Mouse (Mus musculus): ENCODE measurements around the gene Apln. TPM values are rescaled to one million over a fixed set of nuclear protein-coding genes. Genes with fewer than 3 reads are reported as not detected.
A peak's percentile ranks its signal among the peaks of the same experiment; 100 is the strongest.

The Apln gene
- total RNA-seq (2022), result 10 to 100 TPM; 13.1 to 23.6 (median 17.0) TPM

DNA sequence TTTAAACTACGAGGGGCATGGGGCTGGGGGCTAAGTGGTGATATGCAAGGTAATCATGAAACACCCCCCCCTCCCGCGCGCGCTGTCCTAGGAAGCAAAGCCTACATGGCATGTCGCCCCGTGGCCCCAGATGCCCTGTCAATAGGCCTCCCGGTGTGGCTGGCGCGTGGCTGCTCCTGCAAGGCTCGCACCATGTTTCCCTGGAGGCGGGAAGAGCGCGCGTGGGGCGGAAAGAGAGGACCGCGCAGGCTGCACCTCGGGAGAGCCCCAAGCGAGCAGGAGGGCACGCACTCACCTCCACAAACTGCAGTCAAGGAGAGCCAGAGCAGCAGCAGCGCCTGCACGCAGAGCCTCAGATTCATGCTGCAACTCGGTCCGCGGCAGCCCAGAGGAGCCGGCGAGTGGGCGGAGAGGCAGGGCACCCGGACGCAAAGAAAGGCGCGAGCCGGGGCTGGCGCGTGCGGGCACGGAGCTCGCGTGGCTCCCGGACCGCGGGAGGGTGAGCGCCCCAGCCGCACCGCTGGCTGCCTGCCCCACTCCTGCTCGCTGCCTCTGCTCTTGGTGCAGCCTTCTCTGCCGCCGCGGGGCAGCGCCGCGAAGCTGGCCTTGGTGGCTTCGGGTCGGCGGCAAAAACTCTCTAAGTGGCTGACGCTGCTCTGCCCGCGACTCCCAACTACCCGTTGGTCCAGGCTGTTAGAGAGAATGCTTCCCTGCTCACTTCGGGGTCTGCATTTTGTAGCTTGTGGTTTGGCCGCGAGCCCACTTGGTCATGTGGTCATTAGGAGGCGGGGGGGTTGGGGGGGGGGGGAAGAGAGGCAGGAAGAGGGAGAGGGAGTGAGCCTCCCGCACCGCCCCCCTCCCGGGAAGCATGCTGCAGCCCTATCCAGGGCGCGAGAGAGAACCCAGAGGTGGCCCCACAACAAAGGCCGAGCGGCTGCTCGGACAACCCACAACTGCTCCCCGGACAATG is at the start of gene Apln:
Gene Apln, minus strand, starts transcription at position 710 of the 970 bp plus-strand sequence.
- DNase-seq (ENCODE audit: low spot score in 2 of 2), result peak; percentile 6 to 22

GRCm38 (mm10) chrX:48082364-48082763 is 47.7 kb upstream of the Apln start:
- DNase-seq (ENCODE audit: low spot score in 2 of 2), result no peak

DNA sequence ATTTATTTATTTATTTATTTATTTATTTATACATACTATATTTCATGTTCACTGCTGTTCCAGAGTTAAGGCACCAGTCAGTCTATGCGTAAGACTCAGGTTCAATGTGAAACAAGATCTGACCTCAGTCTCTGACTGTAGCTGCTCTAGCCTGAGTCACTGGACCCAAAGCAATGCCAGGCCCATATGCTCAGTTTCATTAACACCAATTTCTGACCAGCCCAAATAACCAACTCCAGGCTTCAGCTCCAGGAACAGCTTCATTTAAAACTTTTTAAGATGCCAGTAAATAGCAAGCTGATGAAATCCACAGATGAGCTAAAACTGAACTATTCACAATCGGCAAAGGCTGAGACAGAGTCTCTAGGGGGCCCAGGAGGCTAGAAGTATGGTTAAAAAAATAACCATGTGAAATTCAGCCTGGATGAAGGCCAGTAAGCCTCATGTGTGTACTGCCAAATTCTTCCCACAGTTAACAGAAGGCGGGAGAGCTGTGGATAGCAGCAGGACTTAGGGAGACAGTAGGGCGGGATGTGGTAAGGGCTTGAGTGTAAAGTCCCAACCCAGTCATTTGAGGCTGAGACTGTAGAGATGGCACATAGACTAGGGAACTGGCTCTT is 42.3 kb upstream of the Apln start:
- no peak for DNase-seq (ENCODE audit: low spot score in 2 of 2)

DNA sequence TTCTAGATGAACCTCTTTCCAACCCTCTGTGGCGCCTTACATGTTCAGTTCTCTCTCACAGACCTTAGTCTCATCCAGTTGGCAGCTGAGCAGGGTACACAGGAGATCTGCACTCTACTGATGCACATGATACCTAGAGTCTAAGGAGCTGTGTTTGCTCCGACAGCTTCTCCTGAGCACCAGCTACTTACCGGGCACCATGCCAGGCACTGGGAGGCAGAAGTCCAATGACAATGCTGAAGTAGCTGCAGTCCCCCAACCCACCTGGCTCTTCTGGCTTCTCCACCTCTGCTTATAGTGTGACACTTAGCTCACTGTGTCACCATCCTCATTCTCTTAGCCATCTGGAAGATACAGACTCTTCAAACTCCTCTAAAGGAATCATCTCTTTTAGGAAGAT is 40.0 kb upstream of the Apln start:
- peak in 1 of 2 experiments; percentile 16 for DNase-seq (ENCODE audit: low spot score in 2 of 2)

DNA sequence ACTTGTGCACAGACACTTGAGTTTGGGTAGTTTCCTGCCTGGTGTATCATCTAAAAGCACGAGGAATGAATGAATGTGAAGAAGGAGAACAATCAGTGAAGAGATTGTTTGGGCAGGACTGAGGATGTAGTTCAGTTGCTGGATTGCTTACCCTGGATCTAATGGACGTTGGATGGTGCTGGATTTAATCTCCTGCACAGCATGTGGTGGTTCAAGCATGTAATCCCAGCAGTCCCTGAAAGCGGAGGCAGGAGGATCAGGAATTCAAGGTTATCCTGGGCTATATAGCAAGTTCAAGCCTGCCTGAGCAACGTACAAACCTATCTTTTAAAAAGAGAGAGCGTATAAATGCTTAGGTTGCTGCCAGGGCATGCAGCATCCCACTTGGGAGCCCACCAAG is 37.7 kb upstream of the Apln start:
- no peak for DNase-seq (ENCODE audit: low spot score in 2 of 2)

DNA sequence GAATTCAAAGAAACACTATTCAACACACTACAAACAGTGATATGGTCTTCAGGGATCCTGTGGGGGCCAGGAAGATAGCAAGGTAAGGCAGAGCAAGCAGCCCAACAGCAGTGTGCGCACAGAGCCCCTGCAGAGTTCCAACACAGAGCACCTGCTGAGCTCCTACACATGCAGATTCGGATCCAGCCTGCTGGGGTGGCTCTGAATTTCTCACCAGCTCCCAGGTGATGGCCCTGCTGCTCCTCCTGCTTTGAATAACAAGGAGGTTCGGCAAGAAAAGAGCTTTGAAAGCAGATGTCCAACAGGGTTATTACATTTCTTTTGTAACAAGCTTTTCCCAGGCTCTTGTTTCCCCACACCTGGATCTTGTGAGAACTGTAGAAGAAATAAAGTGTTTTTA is 37.3 kb upstream of the Apln start:
- no peak for DNase-seq (ENCODE audit: low spot score in 2 of 2)

- no peak for DNase-seq (ENCODE audit: low spot score in 2 of 2)
Observed at GRCm38 (mm10) chrX:48066891-48067290, 32.2 kb upstream of the Apln start.

DNA sequence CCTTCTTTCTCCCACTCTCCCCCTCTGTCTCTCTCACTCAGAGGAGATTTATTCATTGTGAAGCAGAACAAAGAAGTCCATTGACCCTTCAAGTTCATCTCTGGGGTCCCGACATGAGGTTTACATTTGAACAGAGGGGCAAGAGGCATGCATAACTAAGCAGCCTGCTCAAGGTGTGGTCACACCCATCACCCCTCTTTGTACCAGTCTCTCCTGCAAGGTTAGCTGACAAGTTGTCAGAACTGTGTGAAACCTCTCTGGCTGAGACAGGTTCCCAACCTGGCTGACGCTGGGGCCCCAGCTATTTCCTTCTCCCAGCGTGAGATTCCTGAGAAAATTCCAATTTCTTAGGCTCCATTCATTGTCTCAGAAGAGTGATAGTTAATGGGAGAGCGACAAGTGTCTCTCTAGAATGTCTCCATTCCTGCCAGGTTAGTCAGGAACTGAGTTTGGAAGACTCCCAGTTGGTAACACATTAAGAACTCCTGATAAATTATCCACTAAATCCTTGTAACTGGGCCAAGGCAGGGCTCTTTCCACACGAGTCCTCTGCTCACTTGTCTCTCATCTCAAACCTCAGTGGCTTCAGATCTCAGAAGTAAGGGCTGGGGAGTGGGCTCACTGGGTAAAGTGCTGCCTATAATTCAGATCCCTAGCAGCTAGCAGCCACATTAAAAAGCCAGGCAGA is 29.7 kb upstream of the Apln start:
- DNase-seq (ENCODE audit: low spot score in 2 of 2), result no peak

GRCm38 (mm10) chrX:48062481-48062880 is 27.8 kb upstream of the Apln start:
- DNase-seq (ENCODE audit: low spot score in 2 of 2), result no peak

GRCm38 (mm10) chrX:48054186-48055015 is 19.7 kb upstream of the Apln start:
- peak; percentile 10 to 20 for DNase-seq (ENCODE audit: low spot score in 2 of 2)

DNA sequence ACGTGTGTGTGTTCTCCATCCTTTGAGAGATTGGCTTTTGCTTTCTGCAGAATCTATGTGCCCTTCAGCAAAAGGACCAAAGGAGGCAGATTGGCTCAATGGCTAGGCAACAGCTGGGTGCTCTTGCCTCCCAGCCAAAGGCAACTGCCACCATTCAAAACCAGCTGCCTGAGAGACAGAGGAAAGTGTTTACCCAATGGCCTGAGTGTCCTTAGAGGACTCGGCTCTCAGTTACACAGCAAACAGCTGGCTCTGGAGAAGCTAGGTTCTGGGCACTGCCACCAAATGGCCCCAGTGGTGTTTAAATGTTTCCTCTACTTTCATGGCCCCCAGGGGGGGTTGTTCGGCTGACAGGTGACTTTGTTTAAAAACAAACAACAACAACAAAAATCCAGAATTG is 19.1 kb upstream of the Apln start:
- no peak for DNase-seq (ENCODE audit: low spot score in 2 of 2)

DNA sequence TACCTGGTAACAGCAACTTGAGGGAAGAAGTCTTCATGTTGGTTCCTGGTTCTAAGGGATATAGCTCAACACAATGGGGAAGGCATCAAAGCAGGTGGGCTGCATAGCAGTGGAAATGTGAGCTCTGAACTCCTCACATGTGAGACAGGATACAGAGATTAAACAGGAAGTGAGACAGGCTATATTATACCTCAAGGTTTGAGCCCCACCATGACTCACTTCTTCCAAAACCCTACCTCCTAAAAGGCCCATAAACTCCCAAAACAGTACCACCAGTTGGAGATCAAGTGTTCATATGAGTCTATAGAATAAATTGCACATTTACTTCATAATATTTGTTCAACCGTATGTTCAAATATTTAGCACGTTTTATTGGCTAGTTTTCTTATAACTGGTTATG is 11.7 kb upstream of the Apln start:
- DNase-seq (ENCODE audit: low spot score in 2 of 2), result no peak

GRCm38 (mm10) chrX:48044261-48044660 is 9.6 kb upstream of the Apln start:
- no peak for DNase-seq (ENCODE audit: low spot score in 2 of 2)

GRCm38 (mm10) chrX:48042748-48043147 is 8.1 kb upstream of the Apln start:
- DNase-seq (ENCODE audit: low spot score in 2 of 2), result no peak

- DNase-seq (ENCODE audit: low spot score in 2 of 2), result no peak
Observed at GRCm38 (mm10) chrX:48040379-48040778, 5.7 kb upstream of the Apln start.

DNA sequence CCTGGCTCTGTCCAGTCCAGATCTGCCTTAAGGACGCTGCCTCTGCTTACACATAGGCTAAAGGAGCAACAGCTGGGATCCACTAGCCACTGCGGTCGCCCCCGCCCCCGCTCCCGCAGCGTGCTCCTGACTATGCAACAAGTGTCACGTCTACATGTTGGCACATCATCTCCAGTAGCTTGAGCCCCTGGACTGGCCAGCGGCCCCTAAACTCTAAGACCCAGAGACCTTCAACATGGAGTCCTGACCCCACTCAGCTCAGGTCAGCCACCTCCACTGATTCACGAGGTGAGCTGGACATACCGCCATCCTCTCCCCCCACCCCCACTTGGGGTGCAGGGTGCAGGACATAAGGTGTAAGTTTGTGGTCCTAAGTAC is 898 bp downstream of the Apln start:
- no peak for DNase-seq (ENCODE audit: low spot score in 2 of 2)

GRCm38 (mm10) chrX:48033024-48033423 is 1.6 kb downstream of the Apln start:
- DNase-seq (ENCODE audit: low spot score in 2 of 2), result peak in 1 of 2 experiments; percentile 8

DNA sequence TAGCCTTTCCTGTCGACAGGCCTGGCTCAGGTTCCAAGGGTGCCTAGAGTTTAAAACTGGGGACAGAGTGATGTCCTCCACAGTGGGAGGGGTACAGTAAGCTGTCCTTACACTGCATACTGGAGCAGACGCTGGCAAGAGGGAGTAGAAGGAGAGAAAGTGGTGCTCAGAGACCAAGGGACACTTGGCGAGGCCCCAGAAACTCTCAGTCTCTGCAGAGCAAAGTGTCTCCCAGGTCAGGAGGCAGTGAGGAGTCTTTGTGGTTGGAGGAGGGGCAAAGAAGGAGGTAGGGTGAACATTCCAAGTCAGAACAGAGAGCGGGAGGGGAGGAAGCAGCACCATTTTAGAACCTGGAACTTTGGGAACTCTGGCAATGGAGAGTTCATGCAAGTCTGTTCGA is 2.8 kb downstream of the Apln start:
- no peak for DNase-seq (ENCODE audit: low spot score in 2 of 2)

DNA sequence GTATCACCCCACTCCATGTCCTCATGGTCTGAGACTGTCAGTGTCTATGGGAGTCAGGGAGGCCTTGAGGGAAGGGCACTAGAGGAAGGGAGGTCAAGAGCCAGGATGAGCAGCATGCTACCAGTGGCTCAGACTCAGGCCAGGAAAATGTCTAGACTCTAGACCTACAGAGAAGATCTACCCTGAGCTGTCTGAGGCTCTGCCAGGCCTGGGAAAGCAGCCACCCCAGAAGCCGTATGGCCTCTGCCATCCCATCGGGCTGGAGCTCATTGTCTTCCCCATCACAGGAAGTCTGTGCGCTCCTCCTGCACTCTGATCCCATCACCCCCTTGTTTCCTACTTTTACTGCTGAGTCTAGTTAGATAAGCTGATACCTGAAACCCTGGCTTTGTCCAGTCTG is 4.1 kb downstream of the Apln start:
- no peak for DNase-seq (ENCODE audit: low spot score in 2 of 2)

- DNase-seq (ENCODE audit: low spot score in 2 of 2), result no peak
Observed at GRCm38 (mm10) chrX:48022811-48023210, 11.8 kb downstream of the Apln start.

- peak; percentile 17 to 68 for DNase-seq (ENCODE audit: low spot score in 2 of 2)
Observed at GRCm38 (mm10) chrX:48019940-48020339, 14.7 kb downstream of the Apln start.
